Mouse (Mus musculus): ENCODE results near the gene Smim20. TPM values are rescaled to one million over a fixed set of nuclear protein-coding genes. Genes with fewer than 3 reads are reported as not detected.
A peak's percentile ranks its signal among the peaks of the same experiment; 100 is the strongest.

The Smim20 gene
- total RNA-seq (2021) = 10 to 100 TPM; 87.8 to 88.7 TPM

GRCm38 (mm10) chr5:53266931-53267853 is at the start of gene Smim20:
TSS of gene Smim20 (plus strand) at chr5:53267083.
- intact Hi-C loops (cut with DNase I) = no loop called here
- DNase-seq = peak; percentile 84 to 88

- DNase-seq = no peak
- intact Hi-C loops (cut with DNase I) = no loop called here
These were observed 41.4 kb upstream of the Smim20 start for GRCm38 (mm10) chr5:53225434-53225833.

- DNase-seq = no peak
- intact Hi-C loops (cut with DNase I) = no loop called here
These were observed 36.3 kb upstream of the Smim20 start for GRCm38 (mm10) chr5:53230560-53230959.

- no peak for DNase-seq
- intact Hi-C loops (cut with DNase I) = no loop called here
These were observed 31.3 kb upstream of the Smim20 start for GRCm38 (mm10) chr5:53235551-53235950.

- intact Hi-C loops (cut with DNase I) = no loop called here
These were observed 30.7 kb upstream of the Smim20 start for GRCm38 (mm10) chr5:53236136-53236535.

GRCm38 (mm10) chr5:53236749-53237148 is 30.1 kb upstream of the Smim20 start:
- no peak for DNase-seq
- intact Hi-C loops (cut with DNase I) = no loop called here

More at GRCm38 (mm10) chr5:53236136-53236535, 30.7 kb upstream of the Smim20 start:
- DNase-seq = peak in 1 of 2 experiments; percentile 18

GRCm38 (mm10) chr5:53238761-53239160 is 28.1 kb upstream of the Smim20 start:
- intact Hi-C loops (cut with DNase I) = no loop called here

GRCm38 (mm10) chr5:53239189-53239588 is 27.7 kb upstream of the Smim20 start:
- intact Hi-C loops (cut with DNase I) = no loop called here
- no peak for DNase-seq

More at GRCm38 (mm10) chr5:53238761-53239160, 28.1 kb upstream of the Smim20 start:
- no peak for DNase-seq

GRCm38 (mm10) chr5:53239831-53240440 is 26.9 kb upstream of the Smim20 start:
- no peak for DNase-seq
- intact Hi-C loops (cut with DNase I) = no loop called here

GRCm38 (mm10) chr5:53241109-53241508 is 25.8 kb upstream of the Smim20 start:
- intact Hi-C loops (cut with DNase I) = no loop called here
- DNase-seq = no peak

GRCm38 (mm10) chr5:53241963-53242362 is 24.9 kb upstream of the Smim20 start:
- DNase-seq = no peak

GRCm38 (mm10) chr5:53242865-53243499 is 23.9 kb upstream of the Smim20 start:
- intact Hi-C loops (cut with DNase I) = no loop called here
- DNase-seq = no peak

More at GRCm38 (mm10) chr5:53241963-53242362, 24.9 kb upstream of the Smim20 start:
- intact Hi-C loops (cut with DNase I) = no loop called here

GRCm38 (mm10) chr5:53243933-53244332 is 22.9 kb upstream of the Smim20 start:
- DNase-seq = no peak

GRCm38 (mm10) chr5:53248499-53248898 is 18.4 kb upstream of the Smim20 start:
- DNase-seq = no peak

More at GRCm38 (mm10) chr5:53243933-53244332, 22.9 kb upstream of the Smim20 start:
- intact Hi-C loops (cut with DNase I) = no loop called here

GRCm38 (mm10) chr5:53249431-53250061 is 17.3 kb upstream of the Smim20 start:
- DNase-seq = no peak
- intact Hi-C loops (cut with DNase I) = no loop called here

More at GRCm38 (mm10) chr5:53248499-53248898, 18.4 kb upstream of the Smim20 start:
- intact Hi-C loops (cut with DNase I) = no loop called here

GRCm38 (mm10) chr5:53254154-53254553 is 12.7 kb upstream of the Smim20 start:
- no peak for DNase-seq
- intact Hi-C loops (cut with DNase I) = no loop called here

- no peak for DNase-seq
- intact Hi-C loops (cut with DNase I) = no loop called here
These were observed 12.1 kb upstream of the Smim20 start for GRCm38 (mm10) chr5:53254821-53255220.

- peak; percentile 33 to 40 for DNase-seq
- intact Hi-C loops (cut with DNase I) = no loop called here
These were observed 8.7 kb upstream of the Smim20 start for GRCm38 (mm10) chr5:53258038-53258786.

- DNase-seq = no peak
- intact Hi-C loops (cut with DNase I) = no loop called here
These were observed 7.0 kb upstream of the Smim20 start for GRCm38 (mm10) chr5:53259894-53260293.

- intact Hi-C loops (cut with DNase I) = no loop called here
- no peak for DNase-seq
These were observed 4.9 kb upstream of the Smim20 start for GRCm38 (mm10) chr5:53261999-53262398.
